Mouse (Mus musculus): ENCODE measurements around the gene Zbtb7a.
"Not testable (repeated sequence)": the region's sequence is repeated elsewhere in the genome, so short reads cannot be mapped to it uniquely, and the experiment has no call there.

Zbtb7a gene

DNA sequence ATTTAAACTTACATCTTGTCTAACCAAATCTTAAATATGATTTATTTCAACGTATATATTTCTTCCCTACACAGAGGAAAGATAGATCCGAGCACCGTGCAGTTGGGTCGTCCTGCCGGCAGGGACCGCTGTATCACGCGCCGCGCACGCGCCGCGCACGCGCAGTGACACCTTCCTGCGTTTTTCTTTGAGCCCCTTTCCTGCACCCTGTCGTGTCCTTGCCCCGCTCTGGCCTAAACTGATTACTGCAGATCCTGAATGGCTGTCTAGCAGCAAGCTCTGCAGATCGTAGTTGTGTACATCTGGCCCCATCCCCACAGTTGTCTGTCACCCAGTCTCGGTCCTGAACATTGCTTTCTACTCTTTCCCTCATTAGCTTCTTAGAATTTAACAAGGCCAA, 38.1 kb downstream of the Zbtb7a start:
- peak; percentile 92 for DNase-seq

DNA sequence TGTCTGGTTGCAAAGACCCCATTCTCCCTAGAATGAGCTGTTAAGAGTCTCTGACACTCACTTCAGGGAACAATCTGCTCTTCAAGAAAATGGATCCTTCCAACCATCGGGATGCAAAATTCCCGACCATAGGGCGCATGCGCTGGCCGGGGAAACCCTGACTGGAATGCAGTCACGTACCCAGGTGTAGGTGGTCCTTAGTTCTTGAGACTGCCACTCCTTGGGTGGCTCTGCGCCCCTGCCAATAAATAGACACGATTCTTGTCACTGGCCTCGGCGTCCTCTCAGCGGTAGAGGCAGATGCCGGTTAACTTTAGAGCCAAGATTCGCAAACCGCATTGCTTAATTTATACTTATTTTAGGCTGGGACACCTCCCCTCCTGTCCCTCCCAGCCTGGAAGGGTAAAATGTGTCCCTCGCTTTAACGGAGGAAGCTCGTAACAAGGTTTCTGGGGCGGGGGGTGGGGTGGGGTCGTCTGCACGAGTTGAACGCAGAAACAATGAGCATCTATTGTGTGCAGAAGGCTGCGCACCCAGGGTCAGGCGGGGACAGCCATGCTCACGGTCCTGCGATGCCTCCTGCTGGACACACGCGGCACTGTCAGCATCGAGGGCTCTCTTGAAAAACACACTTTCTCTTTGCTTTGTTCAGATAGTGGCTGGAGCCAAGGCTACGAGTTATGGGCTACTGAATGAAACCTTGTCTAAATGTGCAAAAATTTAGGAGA, 39.8 kb downstream of the Zbtb7a start:
- peak; percentile 96 for DNase-seq

DNA sequence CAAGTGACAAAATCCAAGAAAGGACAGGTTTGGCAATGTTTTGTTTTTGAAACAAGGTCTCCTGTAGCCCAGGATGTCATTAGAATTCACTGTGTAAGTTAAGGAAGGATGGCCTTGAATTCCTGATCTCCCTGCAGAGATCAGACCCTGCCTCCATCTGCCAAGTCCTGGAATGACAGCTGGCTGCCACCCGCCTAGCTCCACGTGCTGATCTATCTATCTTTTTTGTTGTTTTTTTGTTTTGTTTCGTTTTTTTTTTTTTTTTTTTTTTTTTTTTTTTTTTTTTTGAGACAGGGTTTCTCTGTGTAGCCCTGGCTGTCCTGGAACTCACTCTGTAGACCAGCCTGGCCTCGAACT, 40.3 kb downstream of the Zbtb7a start:
- not testable (repeated sequence) for DNase-seq

DNA sequence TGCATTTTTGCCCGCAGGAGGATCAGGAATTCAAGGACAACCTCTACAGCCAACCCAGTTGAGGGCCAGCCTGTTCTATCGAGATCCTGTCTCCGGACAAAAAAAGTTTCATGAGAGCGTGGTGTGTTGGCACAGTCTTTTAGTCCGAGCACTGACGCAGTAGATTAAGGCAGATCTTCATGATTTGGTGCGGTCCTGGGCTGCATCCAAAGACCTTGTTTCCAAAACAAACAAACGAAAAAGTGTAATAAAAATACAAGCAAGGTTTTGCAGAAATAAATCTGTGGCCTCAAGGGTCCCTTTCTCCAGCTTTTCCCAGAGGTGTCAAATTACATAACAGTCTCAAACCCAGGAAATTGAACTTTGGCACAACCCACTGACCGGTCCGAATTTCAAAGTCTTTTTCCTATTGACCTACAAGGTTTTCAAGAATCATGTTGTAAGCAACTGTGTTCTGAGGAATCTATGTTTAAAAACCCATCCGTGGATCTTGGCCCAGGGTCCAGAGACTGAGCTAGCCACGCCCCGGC, 41.0 kb downstream of the Zbtb7a start:
- no peak for DNase-seq

DNA sequence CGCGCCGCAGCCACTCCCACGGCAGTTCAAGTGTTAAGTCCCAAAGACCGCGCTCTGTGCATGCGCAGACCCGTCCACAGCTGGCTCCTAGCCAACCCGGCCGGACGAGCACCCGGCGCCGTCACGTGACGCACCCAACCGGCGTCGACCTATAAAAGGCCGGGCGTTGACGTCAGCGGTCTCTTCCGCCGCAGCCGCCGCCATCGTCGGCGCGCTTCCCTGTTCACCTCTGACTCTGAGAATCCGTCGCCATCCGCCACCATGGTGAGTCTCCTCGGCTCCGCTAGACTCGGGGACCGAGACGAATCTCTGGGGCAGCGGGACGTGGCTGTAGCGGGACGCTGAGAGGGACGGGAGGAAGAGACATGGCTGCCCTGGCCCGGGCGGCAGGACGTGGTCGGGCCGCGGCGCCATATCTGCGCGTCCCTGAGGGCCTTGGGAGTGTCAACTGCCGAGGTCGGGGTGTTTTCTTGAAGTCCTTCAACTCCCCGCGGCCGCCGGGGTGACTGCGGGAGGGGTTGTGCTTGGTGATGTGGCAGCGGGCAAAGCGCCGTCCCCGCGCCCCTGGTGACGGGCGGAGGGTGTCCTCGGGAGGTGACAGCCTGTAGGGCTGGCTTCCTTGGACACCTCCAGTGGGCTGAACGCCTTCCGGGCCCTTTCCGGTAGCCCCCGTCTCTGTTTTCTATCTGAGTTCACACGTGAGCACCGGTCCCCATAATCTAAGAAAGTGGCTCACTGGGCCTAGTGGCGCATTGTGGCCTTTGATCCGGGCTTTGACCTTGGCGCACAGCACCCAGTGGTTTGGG, 41.6 kb downstream of the Zbtb7a start, which contains the start of gene Eef2:
Gene Eef2 (plus strand): TSS at position 166 of the 806 bp plus-strand sequence.
- peak; percentile 99 for DNase-seq

DNA sequence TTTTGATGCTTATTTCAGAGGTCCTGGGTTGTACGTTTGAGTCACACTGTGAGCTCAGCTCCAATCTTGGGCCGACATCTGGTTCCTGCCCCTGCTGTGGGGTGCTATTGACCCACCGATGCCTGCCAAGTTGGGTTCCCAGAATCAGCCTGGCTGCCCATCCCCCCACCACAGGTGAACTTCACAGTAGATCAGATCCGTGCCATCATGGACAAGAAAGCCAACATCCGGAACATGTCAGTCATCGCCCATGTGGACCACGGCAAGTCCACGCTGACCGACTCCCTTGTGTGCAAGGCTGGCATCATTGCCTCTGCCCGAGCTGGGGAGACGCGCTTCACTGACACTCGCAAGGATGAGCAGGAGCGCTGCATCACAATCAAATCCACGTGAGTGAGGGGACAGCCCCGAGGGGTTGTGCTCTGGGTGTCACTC, 42.5 kb downstream of the Zbtb7a start:
- DNase-seq, result peak; percentile 66

DNA sequence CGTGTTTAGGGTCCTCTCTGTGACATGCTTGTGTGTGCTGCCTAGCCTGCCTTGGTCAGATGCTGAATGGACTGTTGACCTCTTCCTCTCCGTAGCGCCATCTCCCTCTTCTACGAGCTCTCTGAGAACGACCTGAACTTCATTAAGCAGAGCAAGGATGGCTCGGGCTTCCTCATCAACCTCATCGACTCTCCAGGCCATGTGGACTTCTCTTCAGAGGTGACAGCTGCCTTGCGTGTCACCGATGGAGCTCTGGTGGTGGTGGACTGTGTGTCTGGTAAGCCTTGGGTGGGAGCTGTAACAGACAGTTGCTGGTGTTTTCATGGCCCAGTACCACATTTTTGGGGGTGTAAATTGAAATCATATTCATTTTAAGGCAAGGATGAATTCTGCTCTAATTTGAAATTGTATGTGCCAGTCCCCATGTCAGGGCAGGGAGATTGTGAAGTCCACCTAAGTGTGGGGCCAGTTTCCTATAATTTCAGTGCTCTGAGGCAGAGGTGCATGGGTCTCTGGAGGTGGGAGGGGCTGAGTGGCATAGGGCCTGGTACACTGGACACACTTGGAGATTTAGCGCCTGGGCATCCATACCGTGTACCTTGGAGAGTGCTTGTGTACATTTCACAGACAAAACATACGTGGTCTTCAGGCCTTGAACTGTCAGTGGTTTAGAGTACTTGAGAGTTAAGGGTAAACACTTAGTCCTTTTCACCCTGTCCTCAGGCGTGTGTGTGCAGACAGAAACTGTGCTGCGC, 43.1 kb downstream of the Zbtb7a start:
- no peak for DNase-seq

DNA sequence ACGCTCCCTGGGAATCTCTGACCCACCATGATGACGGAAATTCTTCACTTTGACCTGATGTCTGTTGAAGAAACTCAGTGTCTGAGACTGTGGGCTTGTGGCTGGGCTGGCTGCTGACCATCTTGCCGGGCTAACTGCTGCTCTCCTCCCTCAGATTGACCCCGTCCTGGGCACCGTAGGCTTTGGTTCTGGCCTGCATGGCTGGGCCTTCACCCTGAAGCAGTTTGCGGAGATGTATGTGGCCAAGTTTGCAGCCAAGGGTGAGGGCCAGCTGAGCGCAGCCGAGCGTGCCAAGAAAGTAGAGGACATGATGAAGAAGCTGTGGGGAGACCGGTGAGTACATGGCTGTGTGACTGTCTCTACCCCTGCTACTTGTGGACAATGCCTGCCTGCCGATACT, 43.9 kb downstream of the Zbtb7a start:
- DNase-seq, result no peak

GRCm38 (mm10) chr10:81179451-81180342, 44.7 kb downstream of the Zbtb7a start:
- no peak for DNase-seq

GRCm38 (mm10) chr10:81180946-81181345, 45.9 kb downstream of the Zbtb7a start:
- DNase-seq, result no peak

DNA sequence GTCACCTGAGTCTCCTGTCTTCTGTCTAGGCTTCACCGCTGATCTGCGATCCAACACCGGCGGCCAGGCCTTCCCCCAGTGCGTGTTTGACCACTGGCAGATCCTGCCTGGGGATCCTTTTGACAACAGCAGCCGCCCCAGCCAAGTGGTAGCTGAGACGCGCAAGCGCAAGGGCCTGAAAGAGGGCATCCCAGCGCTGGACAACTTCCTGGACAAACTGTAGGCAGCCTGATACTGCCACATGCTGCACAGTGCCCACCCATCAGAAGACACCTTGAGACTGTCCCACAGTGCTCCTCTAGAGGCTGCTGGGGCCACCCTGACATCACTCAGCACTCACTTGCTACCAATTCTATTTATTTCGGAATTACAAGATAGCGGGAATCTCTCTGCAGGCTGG, 46.8 kb downstream of the Zbtb7a start:
- not testable (repeated sequence) for DNase-seq

DNA sequence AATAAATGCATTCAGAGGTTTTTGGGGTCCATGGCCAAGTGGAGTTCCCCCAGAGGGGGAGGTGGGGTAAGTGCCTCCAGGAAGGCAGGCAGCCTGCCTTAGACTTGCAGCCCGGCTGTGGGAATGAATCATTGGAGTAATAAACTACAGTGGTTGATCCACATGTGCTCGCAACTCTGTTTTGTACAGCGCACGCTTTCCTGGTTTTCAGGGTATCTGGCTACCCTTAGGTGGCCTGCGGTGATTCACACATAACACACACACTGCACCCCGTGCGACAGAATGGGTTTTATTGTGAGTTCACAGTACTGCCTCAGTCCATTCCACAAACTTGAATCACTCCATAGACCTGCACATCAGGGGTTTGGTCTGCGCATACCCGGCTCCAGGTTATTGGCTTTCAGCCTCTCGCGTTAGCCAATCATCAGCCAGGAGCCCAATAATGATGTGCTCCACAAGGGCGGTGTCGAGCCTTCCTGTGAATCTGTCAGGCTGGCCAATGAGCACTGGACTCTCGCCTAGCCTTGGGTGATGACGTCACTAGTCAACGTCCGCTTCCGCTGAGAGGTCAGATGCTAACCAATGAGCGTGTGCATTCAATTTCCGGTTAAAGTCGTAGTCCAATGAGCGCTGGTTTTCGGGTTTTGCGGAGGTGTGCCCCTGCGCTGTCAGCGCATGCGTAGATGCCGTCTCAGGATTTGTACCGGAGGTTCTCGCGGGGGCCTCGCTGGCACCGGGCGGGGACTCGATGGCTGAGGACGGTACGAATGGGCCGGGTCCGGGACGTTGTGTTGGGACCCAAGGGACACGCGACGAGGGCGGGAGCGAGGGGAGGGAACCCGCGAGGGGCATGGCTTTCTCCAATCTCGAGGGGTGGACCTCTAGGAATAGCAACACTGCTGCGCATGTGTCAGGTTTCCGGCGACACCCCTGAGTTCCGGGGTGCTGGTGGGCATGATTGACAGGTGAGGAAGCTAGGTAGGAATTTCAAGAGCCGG, 47.6 kb downstream of the Zbtb7a start, which contains the start of gene Dapk3:
Gene Dapk3 (plus strand): TSS at position 670 of the 998 bp plus-strand sequence.
- DNase-seq, result peak; percentile 94

- DNase-seq, result no peak
These were observed 48.8 kb downstream of the Zbtb7a start, which contains the start of gene 4930442H23Rik for GRCm38 (mm10) chr10:81183805-81184204. TSS of gene 4930442H23Rik (minus strand) at chr10:81183849.

GRCm38 (mm10) chr10:81184765-81185164, 49.7 kb downstream of the Zbtb7a start:
- no peak for DNase-seq

DNA sequence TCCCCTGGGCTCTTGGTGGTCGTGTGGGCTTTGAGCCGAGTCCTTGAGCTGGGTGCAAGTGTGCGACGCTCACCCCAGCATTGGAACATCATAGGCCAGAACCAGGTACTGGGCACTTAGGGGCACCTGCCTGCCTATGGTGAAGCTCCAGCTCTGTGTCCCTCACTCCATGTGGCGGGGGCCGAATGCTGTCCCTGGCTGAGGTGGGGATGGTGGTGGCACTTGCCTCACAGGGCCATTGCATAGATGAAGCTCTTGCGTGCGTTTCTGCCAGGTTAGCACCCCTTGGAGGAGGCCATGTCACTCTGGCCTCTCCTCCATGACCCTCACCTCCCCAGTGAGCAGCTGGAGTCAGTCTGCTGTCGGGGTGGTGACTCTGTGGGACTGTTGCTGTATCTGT, 52.1 kb downstream of the Zbtb7a start:
- no peak for DNase-seq

GRCm38 (mm10) chr10:81189821-81190220, 54.8 kb downstream of the Zbtb7a start:
- DNase-seq, result no peak

GRCm38 (mm10) chr10:81190236-81190911, 55.4 kb downstream of the Zbtb7a start:
- DNase-seq, result peak; percentile 63

- DNase-seq, result peak; percentile 27
These were observed 55.9 kb downstream of the Zbtb7a start for GRCm38 (mm10) chr10:81190912-81191321.

DNA sequence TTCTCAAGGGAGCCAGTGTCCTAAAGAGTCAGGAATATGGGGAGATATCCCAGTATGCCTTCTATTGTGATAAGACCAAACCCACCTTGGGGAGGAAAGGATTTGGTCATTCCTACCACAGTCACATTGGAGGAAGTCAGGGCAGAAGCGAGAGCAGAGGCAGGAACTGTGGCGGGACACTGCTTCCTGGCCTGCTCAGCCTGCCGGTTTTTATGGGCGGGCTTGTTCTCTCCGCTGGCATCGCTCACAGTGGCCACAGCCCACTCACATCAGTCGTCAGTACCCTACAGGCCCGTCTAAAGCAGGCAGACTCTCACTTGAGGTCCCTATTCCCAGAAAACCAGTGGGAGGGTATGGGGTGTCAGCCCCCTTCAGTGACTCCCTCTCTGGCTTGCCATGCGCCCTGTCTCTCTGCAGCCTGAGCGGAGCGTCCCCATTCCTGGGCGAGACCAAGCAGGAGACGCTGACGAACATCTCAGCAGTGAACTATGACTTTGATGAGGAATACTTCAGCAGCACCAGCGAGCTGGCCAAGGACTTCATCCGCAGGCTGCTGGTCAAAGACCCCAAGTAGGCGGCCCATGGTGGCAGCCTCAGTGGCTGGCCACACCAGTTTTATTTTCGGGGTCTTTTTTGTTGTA, 56.4 kb downstream of the Zbtb7a start:
- peak; percentile 31 for DNase-seq
